In genomic region chr3:97087326-97087725, GRCm38 (mm10) we compare ENCODE assay signal across 8 mouse cellular contexts.
DNase-seq lines count a peak whose midpoint lies in the region; ATAC-seq and TF ChIP-seq lines count a peak whose summit lies in the region.

No protein-coding gene starts in this region.

- no peaks in the 10 kb centered on the region for H3K27me3 ChIP-seq in liver, adult 2 months (ENCODE audit: control insufficient read depth, insufficient read depth, low read length)
- H3K27me3 ChIP-seq in liver, embryonic 11.5 days (replicated peaks; ENCODE audit: control insufficient read depth, insufficient read depth, low read length): no peaks in the 10 kb centered on the region
- H3K27me3 ChIP-seq in embryonic facial prominence, embryonic 11.5 days (ENCODE audit: control insufficient read depth, insufficient read depth, low read length): no peaks in the 10 kb centered on the region
- no peaks in the 10 kb centered on the region for H3K27me3 ChIP-seq in forebrain, embryonic 15.5 days

- H3K9ac ChIP-seq in liver, adult 2 months (ENCODE audit: low read depth, low read length): no peak overlapping the region
- no peak overlapping the region for H3K9ac ChIP-seq in liver, embryonic 11.5 days (ENCODE audit: low read depth, low read length)
- H3K9ac ChIP-seq in embryonic facial prominence, embryonic 11.5 days (replicated peaks; ENCODE audit: low read length): no peak overlapping the region
- no peak overlapping the region for H3K9ac ChIP-seq in forebrain, embryonic 15.5 days (replicated peaks)

- peak; percentile 25; the same call in 1 of the 2 replicates for TF ChIP-seq CTCF in liver, adult 2 months (IDR thresholded peaks at IDR 0.05; ENCODE audit: low read depth, low read length)

- H3K4me1 ChIP-seq in liver, adult 2 months (ENCODE audit: control insufficient read depth, insufficient read depth, low read length): no peaks in the 10 kb centered on the region
- H3K4me1 ChIP-seq in liver, embryonic 11.5 days (replicated peaks; ENCODE audit: control insufficient read depth, insufficient read depth, low read length): no peaks in the 10 kb centered on the region
- H3K4me1 ChIP-seq in embryonic facial prominence, embryonic 11.5 days (ENCODE audit: control insufficient read depth, insufficient read depth, low read length): no peaks in the 10 kb centered on the region
- H3K4me1 ChIP-seq in forebrain, embryonic 15.5 days: no peaks in the 10 kb centered on the region

- peak; percentile 50 to 58 for DNase-seq in cerebellum, postnatal 10 days
- DNase-seq in cerebellum, adult 11 months: no peak
- DNase-seq in liver, adult 2 months (ENCODE audit: extremely low read depth, low read depth, low spot score): peak; percentile 36
- DNase-seq in liver, embryonic 11.5 days (ENCODE audit: low spot score): no peak
- DNase-seq in embryonic facial prominence, embryonic 11.5 days (ENCODE audit: low spot score): peak; percentile 54
- DNase-seq in retina, embryonic 14.5 days (ENCODE audit: low spot score): peak; percentile 40

- no peak overlapping the region for H3K4me2 ChIP-seq in liver, embryonic 11.5 days
- no peak overlapping the region for H3K4me2 ChIP-seq in embryonic facial prominence, embryonic 11.5 days (ENCODE audit: low read depth, low read length)
- H3K4me2 ChIP-seq in forebrain, embryonic 15.5 days (replicated peaks): no peak overlapping the region

- no peaks in the 10 kb centered on the region for H3K36me3 ChIP-seq in liver, adult 2 months (ENCODE audit: control insufficient read depth, insufficient read depth, low read length)
- no peaks in the 10 kb centered on the region for H3K36me3 ChIP-seq in liver, embryonic 11.5 days (ENCODE audit: control insufficient read depth, insufficient read depth, low read length)
- H3K36me3 ChIP-seq in embryonic facial prominence, embryonic 11.5 days (replicated peaks; ENCODE audit: control insufficient read depth, insufficient read depth, low read depth, low read length): no peaks in the 10 kb centered on the region
- H3K36me3 ChIP-seq in forebrain, embryonic 15.5 days: no peaks in the 10 kb centered on the region

- H3K27ac ChIP-seq in liver, adult 2 months (replicated peaks; ENCODE audit: insufficient read depth, low read depth, low read length): no peak overlapping the region
- H3K27ac ChIP-seq in liver, embryonic 11.5 days (ENCODE audit: low read depth, low read length): no peak overlapping the region
- H3K27ac ChIP-seq in embryonic facial prominence, embryonic 11.5 days (replicated peaks; ENCODE audit: low read depth, low read length): no peak overlapping the region
- H3K27ac ChIP-seq in forebrain, embryonic 15.5 days (replicated peaks): no peak overlapping the region

- no peaks in the 10 kb centered on the region for H3K79me2 ChIP-seq in liver, adult 2 months (ENCODE audit: control insufficient read depth, insufficient read depth, low read length)

- WGBS in liver, adult 2 months: 61% methylated on average over 4 of the region's 4 CpGs
- WGBS in liver, embryonic 11.5 days: 71% methylated on average over 4 of the region's 4 CpGs
- WGBS in embryonic facial prominence, embryonic 11.5 days: 79% methylated on average over 4 of the region's 4 CpGs
- 72% methylated on average over 4 of the region's 4 CpGs for WGBS in forebrain, embryonic 15.5 days

- no peak overlapping the region for H3K4me3 ChIP-seq in liver, adult 2 months (ENCODE audit: insufficient read depth, low read depth, low read length)
- no peak overlapping the region for H3K4me3 ChIP-seq in liver, embryonic 11.5 days (ENCODE audit: low read depth, low read length)
- H3K4me3 ChIP-seq in embryonic facial prominence, embryonic 11.5 days (ENCODE audit: low read depth, low read length): no peak overlapping the region
- H3K4me3 ChIP-seq in forebrain, embryonic 15.5 days: no peak overlapping the region

- ATAC-seq in liver, embryonic 11.5 days (replicated peaks; ENCODE audit: low FRiP score): no peak
- ATAC-seq in embryonic facial prominence, embryonic 11.5 days (replicated peaks; ENCODE audit: insufficient number of reproducible peaks, low FRiP score, low TSS enrichment, low read depth): no peak
- no peak for ATAC-seq in granulocyte monocyte progenitor cell, adult 5-6 weeks (replicated peaks; ENCODE audit: poor library complexity, severe bottlenecking)
- ATAC-seq in forebrain, embryonic 15.5 days (replicated peaks): no peak

- no peak for TF ChIP-seq POLR2A in liver, adult 2 months (IDR thresholded peaks at IDR 0.05; ENCODE audit: extremely low read depth, insufficient read depth, low read length)

- 0 out of 2 replicates have a peak, but pooled peaks cover 3% of the 10 kb centered on the region for H3K9me3 ChIP-seq in liver, embryonic 11.5 days (ENCODE audit: control insufficient read depth, low read length)
- no peaks in the 10 kb centered on the region for H3K9me3 ChIP-seq in embryonic facial prominence, embryonic 11.5 days (replicated peaks; ENCODE audit: control insufficient read depth, low read length)
- 0 out of 2 replicates have a peak, but pooled peaks cover 8% of the 10 kb centered on the region for H3K9me3 ChIP-seq in forebrain, embryonic 15.5 days

Comparison
In these comparisons a context has a peak if more than half of its experiments do, and no peak if none do; other contexts are left out.
1. DNase-seq: peak in cerebellum, postnatal 10 days (2 of 2), liver, adult 2 months (single experiment), embryonic facial prominence, embryonic 11.5 days (single experiment) and retina, embryonic 14.5 days (single experiment); none in cerebellum, adult 11 months (single experiment) and liver, embryonic 11.5 days (single experiment).